Mouse (Mus musculus) midbrain, postnatal 0 days (tissue): ENCODE results near the gene Fbln2. TPM values are rescaled to one million over a fixed set of nuclear protein-coding genes. Genes with fewer than 3 reads are reported as not detected.
"Not testable (repeated sequence)": the region's sequence is repeated elsewhere in the genome, so short reads cannot be mapped to it uniquely, and the experiment has no call there.

ENCODE experiments used
- ATAC-seq: fragments of 200-750 bp; cut with Nextera tagmentation; 2 replicates; pipeline ENCODE4 v1.8.0; 2017; ENCODE audit warnings: moderate number of reproducible peaks, mild to moderate bottlenecking, moderate TSS enrichment, moderate library complexity; ENCODE audit not compliant: low FRiP score
- DNase-seq: peaks from one replicate; pipeline ENCODE4 v3.0.0-alpha.2; 2015; ENCODE audit warnings: low spot score
- H3K27ac ChIP-seq: fragments of 300-500 bp; sonication (generic); 2 replicates; pipeline ENCODE4 v1.5.1; 2014; ENCODE audit warnings: low read depth, mild to moderate bottlenecking, low read length, mixed read lengths
- H3K27me3 ChIP-seq: fragments of 300-500 bp; sonication (generic); 2 replicates; pipeline ENCODE4 v1.6.1; 2014; ENCODE audit warnings: low read length, control low read depth, mixed read lengths; ENCODE audit not compliant: insufficient read depth
- H3K36me3 ChIP-seq: fragments of 300-500 bp; sonication (generic); 2 replicates; pipeline ENCODE4 v1.6.1; 2014; ENCODE audit warnings: low read length, control low read depth, mixed read lengths; ENCODE audit not compliant: insufficient read depth
- H3K4me1 ChIP-seq: fragments of 300-500 bp; sonication (generic); 2 replicates; pipeline ENCODE4 v1.6.1; 2014; ENCODE audit warnings: mild to moderate bottlenecking, control low read depth, antibody characterized with exemption, low read length, mixed read lengths; ENCODE audit not compliant: insufficient read depth
- H3K4me2 ChIP-seq: fragments of 300-500 bp; sonication (generic); 2 replicates; pipeline ENCODE4 v1.6.1; 2014; ENCODE audit warnings: low read depth, mild to moderate bottlenecking, low read length, mixed read lengths; ENCODE audit not compliant: poor library complexity, severe bottlenecking
- H3K4me3 ChIP-seq: fragments of 300-500 bp; sonication (generic); 2 replicates; pipeline ENCODE4 v1.5.1; 2014; ENCODE audit warnings: low read depth, mild to moderate bottlenecking, low read length, moderate library complexity
- H3K9ac ChIP-seq: fragments of 300-500 bp; sonication (generic); replicated peaks from 2 replicates; pipeline ENCODE4 v1.6.1; 2014; ENCODE audit warnings: mild to moderate bottlenecking, low read length, moderate library complexity, mixed read lengths; ENCODE audit not compliant: poor library complexity, severe bottlenecking
- H3K9me3 ChIP-seq: fragments of 300-500 bp; sonication (generic); 2 replicates; pipeline ENCODE4 v1.6.1; 2016; ENCODE audit warnings: low read length, control low read depth
- CTCF ChIP-seq: IDR thresholded peaks from 2 replicates; pipeline ENCODE4 v1.5.1; 2016; ENCODE audit warnings: antibody characterized with exemption, mild to moderate bottlenecking
- WGBS: fragments of 180-500 bp; shearing (Covaris S2); extraction: QIAGEN DNeasy Blood & Tissue Kit; methylation state at CpG from one replicate; pipeline ENCODE4 v1.1.7; 2014; 5-methylcytosine and 5-hydroxymethylcytosine counted together
- polyA plus RNA-seq: library from polyadenylated mRNA; unstranded; fragments of >200 nt; fragmentation: Nextera tagmentation; extraction: Ambion mirVana; gene quantifications from 2 replicates; pipeline ENCODE4 v1.2.1, GENCODE M21; 2015
- total RNA-seq: library from RNA; depleted of rRNA; stranded (reverse); fragments of >200 nt; gene quantifications from 2 replicates; pipeline ENCODE4 v1.2.3, GENCODE M21; 2014; rRNA removed

The Fbln2 gene
- total RNA-seq (32.0 and 33.5 TPM in 2 replicates), polyA plus RNA-seq (12.1 and 15.3 TPM in 2 replicates)

DNA sequence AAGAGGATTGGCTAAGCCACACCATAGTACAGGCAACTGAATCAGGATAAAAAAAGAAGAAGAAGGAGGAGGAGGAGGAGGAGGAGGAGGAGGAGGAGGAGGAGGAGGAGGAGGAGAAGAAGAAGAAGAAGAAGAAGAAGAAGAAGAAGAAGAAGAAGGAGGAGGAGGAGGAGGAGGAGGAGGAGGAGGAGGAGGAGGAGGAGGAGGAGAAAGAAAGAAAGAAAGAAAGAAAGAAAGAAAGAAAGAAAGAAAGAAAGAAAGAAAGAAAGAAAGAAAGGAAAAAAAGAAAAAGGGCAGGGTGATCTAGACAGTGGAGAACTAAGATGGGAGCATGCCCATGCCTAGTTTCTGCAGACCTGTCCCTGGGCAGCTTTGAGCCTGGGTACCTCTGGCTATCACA lies at the start of gene Fbln2:
Fbln2 (plus strand) TSS at position 301 of the 400 bp plus-strand sequence.
- not testable (repeated sequence) for H3K36me3 ChIP-seq, ATAC-seq, H3K4me1 ChIP-seq, H3K27me3 ChIP-seq, DNase-seq, H3K9me3 ChIP-seq, H3K27ac ChIP-seq
- H3K9ac ChIP-seq = 0 out of 2 replicates have a peak within 1 kb of the TSS, but pooled peaks have one; percentile 29
- peak within 1 kb of the TSS; percentile 30 for H3K4me3 ChIP-seq
- H3K4me2 ChIP-seq = peak within 1 kb of the TSS; percentile 61

DNA sequence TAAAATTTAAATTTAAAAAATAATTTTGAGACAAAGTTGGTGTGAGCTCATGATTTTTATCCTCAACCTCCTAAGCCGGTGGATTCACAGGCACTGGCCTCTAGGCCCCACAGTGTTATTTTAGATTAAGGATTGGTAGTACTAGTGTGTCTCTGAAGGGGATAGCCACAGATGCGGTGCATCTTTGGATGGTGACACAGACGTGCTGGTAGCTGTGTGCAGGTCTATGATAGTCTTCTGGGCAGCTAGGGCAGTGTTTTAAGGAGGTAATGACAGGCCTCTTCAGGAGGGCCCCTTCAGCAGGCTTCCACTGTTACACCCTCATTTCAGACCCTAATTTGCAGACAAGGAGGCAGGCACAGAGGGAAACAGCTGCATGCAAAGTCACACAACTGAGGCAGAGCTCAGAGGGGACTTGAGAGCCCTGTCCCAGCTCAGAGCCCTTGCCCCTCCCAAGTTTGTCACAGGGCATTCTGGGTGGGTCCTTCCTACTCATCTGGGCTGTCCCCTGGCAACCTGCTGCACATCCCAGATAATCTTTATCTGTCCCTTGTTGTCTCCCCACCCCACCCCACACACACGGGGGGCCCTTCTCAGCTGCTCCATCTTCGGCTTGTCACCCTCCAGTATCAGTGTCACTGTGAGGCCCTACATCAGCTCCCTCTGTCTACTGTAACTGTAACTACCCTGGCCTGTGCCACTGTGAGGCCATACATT lies 48.9 kb upstream of the Fbln2 start:
- H3K4me2 ChIP-seq = no peak overlapping the region
- H3K9me3 ChIP-seq = no peaks in the 10 kb centered on the region
- no peaks in the 10 kb centered on the region for H3K27me3 ChIP-seq
- ATAC-seq = no peak
- WGBS = 80% methylated on average over 5 of the region's 5 CpGs
- no peak for TF ChIP-seq CTCF
- H3K4me1 ChIP-seq = peaks cover 16% of the 10 kb centered on the region
- DNase-seq = no peak
- H3K4me3 ChIP-seq = no peak overlapping the region
- peaks cover 14% of the 10 kb centered on the region; the same call in 1 of the 2 replicates for H3K36me3 ChIP-seq
- no peak overlapping the region for H3K9ac ChIP-seq
- H3K27ac ChIP-seq = no peak overlapping the region

DNA sequence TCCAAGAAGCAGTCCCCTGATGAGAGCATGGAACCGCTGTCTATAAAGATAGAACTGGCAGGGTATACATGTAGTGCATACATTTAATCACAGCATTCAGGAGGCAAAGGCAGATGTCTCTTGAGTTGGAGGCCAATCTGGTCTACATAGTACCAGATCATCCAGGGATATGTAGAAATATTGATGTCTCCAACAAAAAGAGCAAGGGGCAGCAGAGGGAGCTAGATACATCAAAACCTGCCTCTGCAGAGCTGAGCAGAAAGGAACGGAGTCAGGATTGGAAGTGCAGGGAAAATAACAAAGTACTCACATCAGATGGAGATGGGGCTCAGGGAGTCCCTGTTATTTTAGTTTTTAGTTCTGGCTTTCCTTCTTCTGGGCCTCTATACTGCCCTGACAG lies 47.7 kb upstream of the Fbln2 start:
- H3K4me2 ChIP-seq = no peak overlapping the region
- WGBS = 45% methylated on average over 2 of the region's 2 CpGs
- peak overlapping the region; percentile 32; the same call in 1 of the 2 replicates for H3K27ac ChIP-seq
- peak; percentile 66 for TF ChIP-seq CTCF
- ATAC-seq = no peak
- H3K9ac ChIP-seq = no peak overlapping the region
- H3K4me3 ChIP-seq = no peak overlapping the region
- H3K9me3 ChIP-seq = no peaks in the 10 kb centered on the region
- DNase-seq = peak; percentile 59
- H3K27me3 ChIP-seq = no peaks in the 10 kb centered on the region
- H3K4me1 ChIP-seq = peaks cover 6% of the 10 kb centered on the region; the same call in 1 of the 2 replicates
- peaks cover 25% of the 10 kb centered on the region; the same call in 1 of the 2 replicates for H3K36me3 ChIP-seq

DNA sequence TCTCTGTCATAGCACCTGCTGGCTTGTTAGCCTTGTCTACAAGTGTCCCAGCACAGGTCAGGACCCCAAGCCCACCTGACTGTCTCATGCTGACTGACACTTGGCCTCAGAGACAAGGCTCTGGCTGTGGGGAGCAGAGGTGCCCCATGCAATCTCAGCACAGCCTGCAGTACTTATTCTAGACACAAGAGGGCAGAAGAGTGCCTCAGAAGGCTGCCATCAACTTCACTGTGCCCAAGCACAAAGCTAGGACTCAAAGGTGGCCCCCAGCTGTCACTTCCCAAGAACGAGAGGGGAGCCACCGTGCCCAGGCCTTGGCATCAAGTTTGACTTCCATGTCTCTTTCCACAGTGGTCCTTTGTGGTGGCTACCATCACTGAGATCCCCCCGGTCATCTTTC lies 47.0 kb upstream of the Fbln2 start:
- H3K4me1 ChIP-seq = peaks cover 2% of the 10 kb centered on the region; the same call in 1 of the 2 replicates

DNA sequence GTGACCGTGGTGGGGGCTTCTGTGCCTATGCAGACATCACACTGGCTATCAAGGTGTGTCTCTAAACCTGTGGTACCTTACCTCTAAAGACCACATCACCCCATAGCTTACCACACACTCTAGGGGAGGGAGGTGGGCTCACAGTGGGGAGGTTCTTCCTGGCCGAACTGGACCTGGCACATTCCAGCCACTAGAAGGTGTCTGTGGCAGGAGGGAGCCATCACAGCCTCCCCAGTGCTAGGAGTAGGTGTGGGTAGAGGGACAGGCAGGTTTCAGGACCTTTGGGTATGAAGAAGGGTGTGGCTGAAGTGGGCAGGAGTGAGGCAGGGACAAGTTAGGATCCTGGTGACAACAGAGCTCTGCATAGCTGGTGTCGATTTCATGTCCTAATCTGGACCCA lies 44.4 kb upstream of the Fbln2 start:
- no peak for DNase-seq
- peaks cover 32% of the 10 kb centered on the region for H3K36me3 ChIP-seq
- no peaks in the 10 kb centered on the region for H3K9me3 ChIP-seq
- ATAC-seq = no peak
- TF ChIP-seq CTCF = 0 out of 2 replicates have a peak, but pooled peaks have one; percentile 5
- H3K9ac ChIP-seq = no peak overlapping the region
- H3K4me1 ChIP-seq = no peaks in the 10 kb centered on the region
- no peak overlapping the region for H3K27ac ChIP-seq
- no peaks in the 10 kb centered on the region for H3K27me3 ChIP-seq
- H3K4me3 ChIP-seq = no peak overlapping the region
- WGBS = 64% methylated on average over 3 of the region's 3 CpGs
- no peak overlapping the region for H3K4me2 ChIP-seq

More for the DNA sequence above, 47.0 kb upstream of the Fbln2 start:
- peak overlapping the region; percentile 32; the same call in 1 of the 2 replicates for H3K27ac ChIP-seq
- TF ChIP-seq CTCF = peak; percentile 95
- no peak overlapping the region for H3K4me2 ChIP-seq
- H3K9me3 ChIP-seq = no peaks in the 10 kb centered on the region
- H3K4me3 ChIP-seq = no peak overlapping the region
- DNase-seq (peak; percentile 78), ATAC-seq (peak; percentile 5; the same call in 1 of the 2 replicates)
- no peaks in the 10 kb centered on the region for H3K27me3 ChIP-seq
- peaks cover 25% of the 10 kb centered on the region; the same call in 1 of the 2 replicates for H3K36me3 ChIP-seq
- WGBS = 29% methylated on average over 3 of the region's 3 CpGs
- H3K9ac ChIP-seq = no peak overlapping the region

DNA sequence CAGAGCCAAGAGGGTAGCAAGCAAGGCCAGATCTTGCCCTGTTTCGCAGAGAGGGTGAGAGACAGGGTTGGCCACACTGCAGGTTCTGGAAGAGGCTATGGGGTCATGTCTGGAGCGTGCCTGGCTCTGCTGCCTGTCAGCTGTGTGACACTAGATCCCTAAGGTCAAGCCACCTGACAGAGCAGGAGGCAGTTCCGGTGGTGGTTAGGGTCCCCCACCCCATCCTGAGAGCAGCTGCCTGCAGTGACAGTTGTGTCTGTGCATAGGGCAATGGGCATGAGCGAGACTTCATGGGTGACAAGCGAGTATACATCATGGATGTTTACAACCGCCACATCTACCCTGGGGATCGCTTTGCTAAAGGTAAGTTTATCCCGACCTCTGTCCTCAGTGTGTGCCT lies 43.1 kb upstream of the Fbln2 start:
- no peak overlapping the region for H3K4me2 ChIP-seq
- H3K27ac ChIP-seq = no peak overlapping the region
- no peaks in the 10 kb centered on the region for H3K4me1 ChIP-seq
- TF ChIP-seq CTCF = no peak
- no peak overlapping the region for H3K9ac ChIP-seq
- peaks cover 39% of the 10 kb centered on the region for H3K36me3 ChIP-seq
- no peaks in the 10 kb centered on the region for H3K27me3 ChIP-seq
- no peaks in the 10 kb centered on the region for H3K9me3 ChIP-seq
- no peak for ATAC-seq
- H3K4me3 ChIP-seq = no peak overlapping the region
- no peak for DNase-seq
- 94% methylated on average over 8 of the region's 8 CpGs for WGBS
